Mouse (Mus musculus) CH12.LX (cell line): ENCODE results near the gene Cacna1c. TPM values are rescaled to one million over a fixed set of nuclear protein-coding genes. Genes with fewer than 3 reads are reported as not detected.

ENCODE experiments used
- DNase-seq: peaks from one replicate; pipeline ENCODE4 v3.0.0-alpha.2; 2013; ENCODE audit errors: extremely low read depth
- H3K27ac ChIP-seq: 2 replicates; pipeline ENCODE4 v1.5.1; 2012; ENCODE audit warnings: low read depth, mild to moderate bottlenecking, control low read depth, moderate library complexity; ENCODE audit not compliant: insufficient read depth
- H3K27me3 ChIP-seq: replicated peaks from 2 replicates; pipeline ENCODE3; 2012; ENCODE audit warnings: inconsistent platforms
- H3K36me3 ChIP-seq, 2 experiments: replicated peaks in 1 of 2; 2 replicates each; pipeline versions ENCODE3 to v1.6.1; 2012; ENCODE audit warnings: inconsistent platforms in 1 of 2, low read length in 1 of 2, mild to moderate bottlenecking in 1 of 2, mixed read lengths in 1 of 2, moderate library complexity in 1 of 2; ENCODE audit not compliant: control insufficient read depth in 1 of 2, insufficient read depth in 1 of 2
- H3K4me1 ChIP-seq, 2 experiments: 2 replicates each; pipeline ENCODE4 v1.6.1; 2012; ENCODE audit warnings: inconsistent platforms in 1 of 2, moderate library complexity in 1 of 2; ENCODE audit not compliant: insufficient read depth in 2 of 2, control insufficient read depth in 1 of 2
- H3K4me2 ChIP-seq: 2 replicates; pipeline ENCODE4 v1.6.1; 2012; ENCODE audit warnings: low read depth, mild to moderate bottlenecking, control low read depth; ENCODE audit not compliant: poor library complexity, insufficient read depth, severe bottlenecking
- H3K4me3 ChIP-seq, 3 experiments: fragments of 150-350 bp in 1 of 3; sonication (generic) in 1 of 3; replicated peaks in 1 of 3; 2 replicates each; pipeline versions ENCODE3 to v1.5.1; 2011 to 2012; ENCODE audit warnings: low read depth in 2 of 3, low read length in 2 of 3, mild to moderate bottlenecking in 2 of 3, moderate library complexity in 2 of 3, control low read depth in 1 of 3, improper control_type of control experiment in 1 of 3, inconsistent platforms in 1 of 3, mixed read lengths in 1 of 3; ENCODE audit not compliant: poor library complexity in 1 of 3
- H3K79me2 ChIP-seq: replicated peaks from 2 replicates; pipeline ENCODE4 v1.6.1; 2012; ENCODE audit warnings: mild to moderate bottlenecking, moderate library complexity; ENCODE audit not compliant: control insufficient read depth, poor library complexity, insufficient read depth, severe bottlenecking; ENCODE audit errors: extremely low read depth
- H3K9ac ChIP-seq: 2 replicates; pipeline ENCODE4 v1.6.1; 2012; ENCODE audit warnings: low read depth, mild to moderate bottlenecking, control low read depth, moderate library complexity; ENCODE audit not compliant: insufficient read depth
- H3K9me3 ChIP-seq: replicated peaks from 2 replicates; pipeline ENCODE3; 2012; ENCODE audit warnings: low read length, inconsistent platforms, mixed read lengths
- BHLHE40 ChIP-seq: IDR thresholded peaks from 2 replicates; pipeline ENCODE4 v1.6.1; 2011; ENCODE audit warnings: mild to moderate bottlenecking, low read depth, low read length, improper control_type of control experiment
- CHD2 ChIP-seq: IDR thresholded peaks from 2 replicates; pipeline ENCODE4 v1.6.1; 2011; ENCODE audit warnings: low read length, improper control_type of control experiment
- ELF1 ChIP-seq: IDR thresholded peaks from 2 replicates; pipeline ENCODE4 v1.6.1; 2014; ENCODE audit warnings: low read depth, mild to moderate bottlenecking, inconsistent platforms, low read length, improper control_type of control experiment
- EP300 ChIP-seq: IDR thresholded peaks from 2 replicates; pipeline ENCODE4 v1.6.1; 2011; ENCODE audit warnings: low read length, improper control_type of control experiment
- HCFC1 ChIP-seq: IDR thresholded peaks from 2 replicates; pipeline ENCODE4 v1.6.1; 2012; ENCODE audit warnings: low read depth, mild to moderate bottlenecking, inconsistent platforms, low read length, improper control_type of control experiment
- IRF4 ChIP-seq: IDR thresholded peaks from 2 replicates; pipeline ENCODE4 v1.6.1; 2014; ENCODE audit warnings: low read depth, mild to moderate bottlenecking, inconsistent platforms, low read length, improper control_type of control experiment
- JUN ChIP-seq: IDR thresholded peaks from 2 replicates; pipeline ENCODE4 v1.6.1; 2011; ENCODE audit warnings: low read depth, mild to moderate bottlenecking, low read length, improper control_type of control experiment, moderate library complexity; ENCODE audit not compliant: insufficient read depth
- JUND ChIP-seq: conservative IDR thresholded peaks from 2 replicates; pipeline ENCODE4 v1.6.1; 2011; ENCODE audit warnings: low read depth, low read length, improper control_type of control experiment
- MAZ ChIP-seq: IDR thresholded peaks from 2 replicates; pipeline ENCODE4 v1.6.1; 2012; ENCODE audit warnings: low read depth, mild to moderate bottlenecking, inconsistent platforms, low read length, improper control_type of control experiment, moderate library complexity
- MEF2A ChIP-seq: IDR thresholded peaks from 2 replicates; pipeline ENCODE4 v1.6.1; 2014; ENCODE audit warnings: low read depth, mild to moderate bottlenecking, inconsistent platforms, low read length, improper control_type of control experiment, borderline replicate concordance
- MXI1 ChIP-seq: IDR thresholded peaks from 2 replicates; pipeline ENCODE4 v1.6.1; 2011; ENCODE audit warnings: mild to moderate bottlenecking, low read depth, low read length, improper control_type of control experiment
- NRF1 ChIP-seq: IDR thresholded peaks from 2 replicates; pipeline ENCODE4 v1.6.1; 2014; ENCODE audit warnings: low read depth, mild to moderate bottlenecking, inconsistent platforms, low read length, improper control_type of control experiment, moderate library complexity
- PAX5 ChIP-seq: IDR thresholded peaks from 2 replicates; pipeline ENCODE4 v1.6.1; 2012; ENCODE audit warnings: low read length, inconsistent platforms, mixed read lengths
- POLR2A ChIP-seq: IDR thresholded peaks from 2 replicates; pipeline ENCODE4 v1.6.1; 2011; ENCODE audit warnings: low read depth, mild to moderate bottlenecking, improper control_type of control experiment, low read length
- RAD21 ChIP-seq: IDR thresholded peaks from 2 replicates; pipeline ENCODE4 v1.6.1; 2011; ENCODE audit warnings: low read depth, mild to moderate bottlenecking, low read length, improper control_type of control experiment, moderate library complexity
- SMC3 ChIP-seq: IDR thresholded peaks from 2 replicates; pipeline ENCODE4 v1.6.1; 2011; ENCODE audit warnings: low read depth, low read length, improper control_type of control experiment
- TBP ChIP-seq: conservative IDR thresholded peaks from 2 replicates; pipeline ENCODE4 v1.6.1; 2011; ENCODE audit warnings: low read depth, low read length, improper control_type of control experiment
- TCF12 ChIP-seq: IDR thresholded peaks from 2 replicates; pipeline ENCODE4 v1.6.1; 2014; ENCODE audit warnings: low read depth, mild to moderate bottlenecking, inconsistent platforms, low read length, improper control_type of control experiment
- UBTF ChIP-seq: IDR thresholded peaks from 2 replicates; pipeline ENCODE4 v1.6.1; 2012; ENCODE audit warnings: low read depth, mild to moderate bottlenecking, inconsistent platforms, low read length, improper control_type of control experiment, moderate library complexity
- USF1 ChIP-seq: IDR thresholded peaks from 2 replicates; pipeline ENCODE4 v1.6.1; 2014; ENCODE audit warnings: low read depth, mild to moderate bottlenecking, inconsistent platforms, low read length, improper control_type of control experiment
- USF2 ChIP-seq: conservative IDR thresholded peaks from 2 replicates; pipeline ENCODE4 v1.6.1; 2011; ENCODE audit warnings: low read depth, low read length, improper control_type of control experiment
- ZC3H11A ChIP-seq: IDR thresholded peaks from 2 replicates; pipeline ENCODE4 v1.6.1; 2012; ENCODE audit warnings: low read depth, mild to moderate bottlenecking, inconsistent platforms, low read length, improper control_type of control experiment
- ZKSCAN1 ChIP-seq: IDR thresholded peaks from 2 replicates; pipeline ENCODE4 v1.6.1; 2012; ENCODE audit warnings: low read depth, inconsistent platforms, low read length, improper control_type of control experiment, borderline replicate concordance
- ZMIZ1 ChIP-seq: IDR thresholded peaks from 2 replicates; pipeline ENCODE4 v1.6.1; 2012; ENCODE audit warnings: low read depth, mild to moderate bottlenecking, inconsistent platforms, low read length, improper control_type of control experiment
- ZNF384 ChIP-seq: IDR thresholded peaks from 2 replicates; pipeline ENCODE4 v1.6.1; 2012; ENCODE audit warnings: low read depth, low read length, improper control_type of control experiment, inconsistent platforms
- dilution Hi-C: fragments of 300-500 bp; cut with MboI; formaldehyde crosslinking; loops from 2 replicates; pipeline ENCODE4 v1.14.3; 2020; ENCODE audit warnings: low sequenced_read_pairs; ENCODE audit not compliant: extremely low pct_unique_long_range_greater_than_20kb, extremely low pct_ligation_motif_present
- in situ Hi-C: fragments of 300-500 bp; cut with MboI; formaldehyde crosslinking; loops from 3 replicates; pipeline ENCODE4 v1.14.3; 2019; ENCODE audit warnings: low sequenced_read_pairs, low pct_ligation_motif_present, low pct_unique_long_range_greater_than_20kb, mixed read lengths
- polyA plus RNA-seq: library from polyadenylated mRNA; unstranded; fragments of >175 nt; gene quantifications from 2 replicates; pipeline ENCODE4 v1.2.1, GENCODE M21; 2012; ENCODE audit warnings: low read depth; ENCODE audit not compliant: insufficient read length
- total RNA-seq, 2 experiments: library from RNA; depleted of rRNA; stranded (reverse); fragments of 300-350 nt in 1 of 2; fragments of >200 nt in 1 of 2; gene quantifications; 2 replicates each; pipeline ENCODE4 v1.2.3; 2012 to 2014

Cacna1c gene
- total and polyA plus RNA-seq, 3 experiments, result 0.04 TPM; not detected in 2

DNA sequence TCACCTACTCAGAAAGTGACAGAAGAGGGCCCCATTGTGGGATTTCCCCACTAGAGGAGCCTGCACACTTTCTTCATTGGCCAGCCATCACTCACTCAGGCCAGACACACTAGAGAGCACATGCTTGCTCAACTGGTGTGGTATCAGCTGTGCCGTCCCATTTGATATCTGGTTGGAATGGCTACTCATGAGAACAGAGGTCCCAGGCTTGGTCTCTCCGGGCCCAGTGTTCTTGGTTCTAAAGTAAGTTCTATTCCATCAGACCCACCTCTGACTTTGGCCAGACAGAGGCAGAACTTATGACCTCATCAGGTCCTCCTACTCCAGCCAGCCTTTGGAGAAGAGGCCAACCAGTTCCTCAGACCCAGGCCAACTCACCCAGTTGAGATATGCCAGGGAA, 178.0 kb downstream of the Cacna1c start:
- no peaks in the 10 kb centered on the region for H3K9me3 ChIP-seq
- H3K9ac ChIP-seq, result no peak overlapping the region
- H3K4me2 ChIP-seq, result no peak overlapping the region
- H3K4me3 ChIP-seq, result no peak overlapping the region
- in situ Hi-C loops, result no loop called here
- dilution Hi-C loops, result no loop called here
- 0 out of 4 replicates have a peak, but pooled peaks cover 0 to 7% of the 10 kb centered on the region in 2 experiments for H3K4me1 ChIP-seq
- no peak overlapping the region for H3K27ac ChIP-seq
- H3K79me2 ChIP-seq, result no peaks in the 10 kb centered on the region
- H3K36me3 ChIP-seq, result no peaks in the 10 kb centered on the region
- H3K27me3 ChIP-seq, result peaks cover 77% of the 10 kb centered on the region
- TF ChIP-seq USF2 (no peak), TCF12 (no peak), MEF2A (no peak), PAX5 (no peak), HCFC1 (no peak), CHD2 (no peak), TBP (no peak), POLR2A (no peak), JUN (no peak), JUND (no peak), ELF1 (no peak)
- TF ChIP-seq, all 38 proteins: peak for 0
- DNase-seq, result no peak

DNA sequence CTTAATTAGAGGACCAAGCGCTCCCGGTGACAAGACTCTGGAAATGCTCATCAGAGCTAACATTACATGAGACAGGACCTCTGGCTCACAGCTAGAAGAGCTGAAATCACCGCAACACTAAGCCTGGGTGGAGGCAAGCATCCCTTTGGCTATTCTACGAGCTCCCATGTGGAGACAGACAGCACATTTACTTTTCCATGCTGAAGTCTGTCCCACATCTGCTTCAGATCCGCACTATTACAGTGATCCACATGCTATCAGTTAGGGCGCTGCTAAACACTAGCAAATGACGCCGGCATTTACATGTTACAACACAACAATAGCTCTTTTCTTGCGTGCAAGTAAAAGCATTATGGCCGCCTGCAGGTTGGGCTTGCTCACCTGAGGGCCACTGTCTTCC, 178.7 kb downstream of the Cacna1c start:
- no peak for DNase-seq
- dilution Hi-C loops, result no loop called here

DNA sequence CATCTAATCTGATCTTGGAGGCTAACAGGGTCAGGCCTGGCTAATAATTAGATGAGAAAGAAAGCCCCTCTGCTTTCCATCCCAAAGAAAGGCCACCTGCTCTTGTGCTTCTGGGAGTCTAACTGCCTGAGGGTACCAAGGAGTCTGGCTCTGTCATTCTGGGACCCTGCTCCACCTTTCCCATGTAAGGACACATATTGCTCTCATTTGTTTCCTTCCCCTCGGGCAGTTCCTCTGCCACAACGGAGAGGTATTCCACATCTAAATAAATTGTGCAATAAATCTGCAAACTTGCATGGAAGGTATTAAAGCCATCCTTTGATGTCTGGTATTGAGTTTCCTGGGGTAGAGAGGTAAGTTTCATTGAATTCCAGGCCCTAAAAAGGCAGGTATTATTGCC, 180.9 kb downstream of the Cacna1c start:
- H3K9me3 ChIP-seq, result no peaks in the 10 kb centered on the region
- TF ChIP-seq MXI1, result no peak
- no peak for TF ChIP-seq RAD21
- TF ChIP-seq ZNF384, result no peak
- TF ChIP-seq MEF2A, result no peak
- no peak for TF ChIP-seq ZKSCAN1
- TF ChIP-seq NRF1, result no peak
- TF ChIP-seq JUN, result no peak
- no peak for TF ChIP-seq SMC3
- no peak for TF ChIP-seq ZC3H11A
- no peak for TF ChIP-seq JUND
- no peak overlapping the region for H3K9ac ChIP-seq
- 0 out of 4 replicates have a peak, but pooled peaks cover 0 to 7% of the 10 kb centered on the region in 2 experiments for H3K4me1 ChIP-seq
- no peak overlapping the region for H3K27ac ChIP-seq
- no peaks in the 10 kb centered on the region for H3K36me3 ChIP-seq
- H3K4me3 ChIP-seq, result no peak overlapping the region
- H3K4me2 ChIP-seq, result no peak overlapping the region
- dilution Hi-C loops, result no loop called here
- in situ Hi-C loops, result no loop called here
- peaks cover 65% of the 10 kb centered on the region for H3K27me3 ChIP-seq
- H3K79me2 ChIP-seq, result no peaks in the 10 kb centered on the region
- DNase-seq, result no peak

More for the DNA sequence above, 178.7 kb downstream of the Cacna1c start:
- H3K4me1 ChIP-seq, result 0 out of 4 replicates have a peak, but pooled peaks cover 0 to 7% of the 10 kb centered on the region in 2 experiments
- H3K27me3 ChIP-seq, result peaks cover 74% of the 10 kb centered on the region
- no peaks in the 10 kb centered on the region for H3K79me2 ChIP-seq
- H3K27ac ChIP-seq, result no peak overlapping the region
- H3K4me3 ChIP-seq, result no peak overlapping the region
- in situ Hi-C loops, result no loop called here
- H3K9me3 ChIP-seq, result no peaks in the 10 kb centered on the region
- H3K4me2 ChIP-seq, result no peak overlapping the region
- TF ChIP-seq SMC3, result no peak
- TF ChIP-seq ZNF384, result no peak
- no peak for TF ChIP-seq BHLHE40
- TF ChIP-seq MAZ, result no peak
- TF ChIP-seq EP300, result no peak
- TF ChIP-seq IRF4, result no peak
- no peak for TF ChIP-seq ZMIZ1
- TF ChIP-seq UBTF, result no peak
- TF ChIP-seq USF1, result no peak
- no peak for TF ChIP-seq ZKSCAN1
- TF ChIP-seq RAD21, result no peak
- no peak for TF ChIP-seq POLR2A
- no peak overlapping the region for H3K9ac ChIP-seq
- no peaks in the 10 kb centered on the region for H3K36me3 ChIP-seq
